Mouse (Mus musculus) heart, postnatal 0 days (tissue): ENCODE measurements around the gene Pax7. TPM values are rescaled to one million over a fixed set of nuclear protein-coding genes. Genes with fewer than 3 reads are reported as not detected.

Experiments
- ATAC-seq: fragments of 200-750 bp; cut with Nextera tagmentation; 2 replicates; pipeline ENCODE4 v1.8.0; 2017; ENCODE audit warnings: low read depth, moderate number of reproducible peaks, moderate library complexity; ENCODE audit not compliant: insufficient read depth
- DNase-seq: peaks from one replicate; pipeline ENCODE4 v3.0.0-alpha.2; 2016; ENCODE audit warnings: low spot score
- H3K27ac ChIP-seq: fragments of 300-500 bp; sonication (generic); 2 replicates; pipeline ENCODE4 v1.5.1; 2014; ENCODE audit warnings: low read depth, mild to moderate bottlenecking
- H3K27me3 ChIP-seq: fragments of 300-500 bp; sonication (generic); 2 replicates; pipeline ENCODE4 v1.6.1; 2014; ENCODE audit warnings: low read length, mixed read lengths; ENCODE audit not compliant: control insufficient read depth, insufficient read depth
- H3K36me3 ChIP-seq: fragments of 300-500 bp; sonication (generic); replicated peaks from 2 replicates; pipeline ENCODE4 v1.6.1; 2014; ENCODE audit warnings: low read length, mixed read lengths; ENCODE audit not compliant: control insufficient read depth, insufficient read depth
- H3K4me1 ChIP-seq: fragments of 300-500 bp; sonication (generic); 2 replicates; pipeline ENCODE4 v1.6.1; 2014; ENCODE audit warnings: antibody characterized with exemption; ENCODE audit not compliant: control insufficient read depth, insufficient read depth
- H3K4me2 ChIP-seq: fragments of 300-500 bp; sonication (generic); 2 replicates; pipeline ENCODE4 v1.6.1; 2014; ENCODE audit warnings: low read depth, mild to moderate bottlenecking, low read length, moderate library complexity
- H3K4me3 ChIP-seq: fragments of 300-500 bp; sonication (generic); 2 replicates; pipeline ENCODE4 v1.5.1; 2014; ENCODE audit warnings: low read depth, low read length
- H3K9ac ChIP-seq: fragments of 300-500 bp; sonication (generic); replicated peaks from 2 replicates; pipeline ENCODE4 v1.6.1; 2014; ENCODE audit warnings: low read depth, low read length, mixed read lengths
- H3K9me3 ChIP-seq: fragments of 300-500 bp; sonication (generic); replicated peaks from 2 replicates; pipeline ENCODE4 v1.6.1; 2016; ENCODE audit warnings: low read length; ENCODE audit not compliant: control insufficient read depth
- CTCF ChIP-seq: IDR thresholded peaks from 2 replicates; pipeline ENCODE4 v1.5.1; 2016; ENCODE audit warnings: antibody characterized with exemption, control low read depth, low read depth
- EP300 ChIP-seq: IDR thresholded peaks from 2 replicates; pipeline ENCODE4 v1.6.1; 2016; ENCODE audit warnings: antibody characterized with exemption, low read depth
- WGBS: fragments of 180-500 bp; shearing (Covaris S2); extraction: QIAGEN DNeasy Blood & Tissue Kit; methylation state at CpG from one replicate; pipeline ENCODE4 v1.1.7; 2014; 5-methylcytosine and 5-hydroxymethylcytosine counted together
- polyA plus RNA-seq: library from polyadenylated mRNA; unstranded; fragments of >200 nt; fragmentation: Nextera tagmentation; extraction: Ambion mirVana; gene quantifications from 2 replicates; pipeline ENCODE4 v1.2.1, GENCODE M21; 2015
- total RNA-seq: library from RNA; depleted of rRNA; stranded (reverse); fragments of >200 nt; gene quantifications from 2 replicates; pipeline ENCODE4 v1.2.3, GENCODE M21; 2014; ENCODE audit warnings: low replicate concordance

Gene Pax7
- total and polyA plus RNA-seq, 2 experiments from 2014 or later: not detected

DNA sequence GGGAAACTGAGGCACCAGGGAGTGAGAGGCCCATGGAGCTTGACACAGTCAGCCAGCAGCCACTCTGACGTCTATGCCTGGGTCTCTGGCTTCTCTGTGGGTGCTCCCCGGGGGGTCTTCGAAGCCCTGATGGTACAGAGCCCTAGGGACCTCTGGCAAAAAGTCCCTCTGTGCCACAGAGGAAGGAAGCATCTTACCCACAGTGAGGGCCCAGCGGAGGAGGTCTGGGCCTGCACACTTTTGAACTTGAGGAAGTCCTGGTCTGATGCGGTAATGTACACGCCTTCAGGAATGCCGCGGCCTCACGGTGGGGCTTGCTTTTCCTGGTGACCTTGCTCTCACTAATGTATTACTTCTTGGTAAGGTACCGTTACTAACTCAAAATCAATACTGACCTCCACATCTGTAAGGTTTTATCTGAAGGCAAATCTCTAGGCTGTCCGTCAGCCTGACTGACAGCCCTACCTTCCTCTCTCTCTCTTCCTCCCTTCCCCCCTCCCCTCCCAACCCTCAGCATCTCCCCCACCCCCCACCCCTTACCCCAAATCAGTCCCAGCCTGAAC lies 79.1 kb downstream of the Pax7 start:
- H3K4me3 ChIP-seq: no peak overlapping the region
- 24% methylated on average over 11 of the region's 11 CpGs for WGBS
- no peaks in the 10 kb centered on the region for H3K4me1 ChIP-seq
- DNase-seq (no peak), ATAC-seq (no peak)
- no peaks in the 10 kb centered on the region for H3K9me3 ChIP-seq
- H3K27ac ChIP-seq: no peak overlapping the region
- no peak overlapping the region for H3K9ac ChIP-seq
- no peak overlapping the region for H3K4me2 ChIP-seq
- no peaks in the 10 kb centered on the region for H3K36me3 ChIP-seq
- TF ChIP-seq EP300 (no peak), CTCF (no peak)
- H3K27me3 ChIP-seq: peaks cover 46% of the 10 kb centered on the region

DNA sequence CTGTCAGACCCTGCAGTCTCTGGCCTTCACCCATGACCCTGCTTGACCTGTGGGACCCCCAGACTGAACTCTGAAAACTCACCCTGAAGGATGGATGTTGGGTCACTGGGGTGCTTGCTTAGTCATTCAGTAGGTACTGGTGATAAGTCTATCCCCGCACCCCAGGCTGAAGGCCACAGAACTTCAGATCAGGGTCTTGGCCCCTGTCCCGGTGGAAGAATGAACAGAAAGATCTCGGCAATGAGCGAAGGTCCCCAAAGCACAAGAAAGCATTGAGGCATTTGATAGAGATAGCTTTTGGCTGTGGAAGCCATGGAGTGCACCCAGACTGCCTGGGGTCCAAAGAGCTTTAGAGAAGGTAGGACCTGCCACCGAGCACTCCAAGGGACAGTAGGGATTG lies 82.4 kb downstream of the Pax7 start:
- 81% methylated on average over 5 of the region's 5 CpGs for WGBS
- ATAC-seq (no peak), DNase-seq (no peak)
- Histone ChIP-seq H3K27me3 (peaks cover 21% of the 10 kb centered on the region; the same call in 1 of the 2 replicates), H3K4me1 (no peaks in the 10 kb centered on the region), H3K9ac (no peak overlapping the region), H3K27ac (no peak overlapping the region), H3K9me3 (no peaks in the 10 kb centered on the region), H3K4me2 (no peak overlapping the region), H3K36me3 (no peaks in the 10 kb centered on the region), H3K4me3 (no peak overlapping the region)
- TF ChIP-seq EP300 (no peak), CTCF (no peak)

DNA sequence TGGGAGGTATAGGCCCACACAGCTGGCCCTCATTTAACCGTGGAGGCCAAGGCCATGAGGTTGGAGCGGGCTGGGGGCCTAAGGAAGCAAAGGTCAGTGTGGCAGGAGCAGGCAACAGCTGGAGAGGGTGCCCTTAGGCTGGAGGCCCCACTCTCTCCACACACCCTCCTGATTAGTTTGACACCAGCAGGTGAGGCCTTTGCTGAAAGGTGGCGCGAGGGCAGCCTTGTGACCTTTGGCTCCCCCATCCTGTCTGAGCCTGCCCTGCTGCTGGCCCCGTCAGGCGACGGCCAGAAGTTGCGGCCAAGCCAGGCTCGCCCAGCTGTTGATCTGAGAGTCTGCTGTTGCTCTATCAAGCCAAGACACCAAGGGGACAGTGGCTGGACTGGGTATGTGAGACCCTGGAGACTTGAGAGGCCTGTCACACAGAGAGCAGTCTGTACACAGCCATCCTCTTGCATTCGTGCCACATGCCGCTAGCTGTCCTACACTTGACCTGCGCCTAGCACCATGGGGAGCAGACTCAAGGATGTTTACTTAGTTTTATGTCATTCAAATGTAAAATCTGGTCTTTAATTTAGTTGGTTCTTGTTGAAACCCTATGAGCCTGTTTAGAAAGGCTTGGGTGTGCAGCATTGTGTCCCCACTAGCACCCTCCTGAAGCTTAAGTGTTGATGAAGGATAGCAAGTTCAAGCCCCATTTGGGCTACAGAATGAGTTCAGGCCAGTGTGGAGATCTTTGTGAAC lies 86.0 kb downstream of the Pax7 start:
- WGBS: 50% methylated on average over 12 of the region's 12 CpGs
- no peak for TF ChIP-seq CTCF
- no peak for TF ChIP-seq EP300
- DNase-seq: no peak
- H3K27me3 ChIP-seq: no peaks in the 10 kb centered on the region
- H3K27ac ChIP-seq: no peak overlapping the region
- H3K9ac ChIP-seq: no peak overlapping the region
- H3K4me3 ChIP-seq: no peak overlapping the region
- no peaks in the 10 kb centered on the region for H3K9me3 ChIP-seq
- H3K4me2 ChIP-seq: no peak overlapping the region
- no peak for ATAC-seq
- H3K36me3 ChIP-seq: no peaks in the 10 kb centered on the region
- H3K4me1 ChIP-seq: no peaks in the 10 kb centered on the region

DNA sequence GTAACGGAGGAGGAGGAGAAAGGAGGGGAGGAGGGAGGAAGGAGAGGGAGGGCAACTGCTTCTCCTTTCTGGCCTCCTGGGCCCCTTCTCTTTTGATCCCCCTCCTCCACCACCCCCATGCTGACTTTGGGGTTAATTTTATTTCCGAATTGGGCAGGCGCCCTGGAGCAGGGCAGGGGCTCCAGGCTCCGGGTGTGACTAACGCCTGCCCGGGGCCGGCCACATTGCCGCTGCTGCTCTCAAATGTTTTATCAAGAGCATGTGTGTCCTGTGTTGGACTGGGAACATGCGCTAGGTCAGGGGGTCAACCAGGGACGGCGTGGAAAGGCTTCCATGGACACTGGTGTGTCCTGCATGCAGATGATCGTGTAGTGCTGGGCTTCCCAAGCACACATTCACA lies 87.2 kb downstream of the Pax7 start:
- Histone ChIP-seq H3K27me3 (no peaks in the 10 kb centered on the region), H3K36me3 (no peaks in the 10 kb centered on the region), H3K27ac (no peak overlapping the region), H3K4me1 (no peaks in the 10 kb centered on the region), H3K9ac (no peak overlapping the region), H3K9me3 (no peaks in the 10 kb centered on the region), H3K4me3 (no peak overlapping the region), H3K4me2 (no peak overlapping the region)
- DNase-seq: no peak
- TF ChIP-seq EP300 (no peak), CTCF (no peak)
- ATAC-seq: no peak
- 47% methylated on average over 11 of the region's 12 CpGs for WGBS

DNA sequence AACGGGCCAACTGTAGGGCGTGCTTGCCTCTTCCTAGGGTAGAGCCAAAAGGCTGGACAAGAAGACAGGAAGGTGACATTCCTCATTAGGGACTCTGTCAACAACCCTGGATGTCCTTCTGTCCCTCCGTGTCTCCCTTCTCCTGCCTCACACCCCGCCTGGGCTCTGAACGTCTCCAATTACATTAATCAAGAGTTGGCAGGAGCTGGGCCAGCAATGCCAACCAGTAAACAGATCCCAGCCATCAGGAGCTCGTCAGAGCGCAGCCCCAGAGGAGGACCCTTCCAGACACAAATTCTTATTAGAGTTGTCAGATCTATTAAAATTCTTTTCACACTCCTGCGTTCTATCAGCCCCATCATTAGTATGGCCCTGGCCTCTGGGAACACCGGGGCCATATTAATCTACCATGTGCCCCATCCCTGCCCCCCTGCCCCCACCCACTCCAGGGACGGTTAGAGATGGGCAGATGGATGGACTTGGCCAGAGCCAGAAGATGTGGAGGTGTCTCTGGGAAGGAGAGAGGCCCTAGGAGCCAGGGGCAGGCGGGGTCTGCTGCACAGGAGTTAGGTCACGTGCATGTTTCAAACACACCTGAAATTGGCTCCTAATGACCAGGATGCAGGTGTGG lies 88.4 kb downstream of the Pax7 start:
- Histone ChIP-seq H3K27ac (no peak overlapping the region), H3K36me3 (no peaks in the 10 kb centered on the region), H3K9ac (no peak overlapping the region), H3K9me3 (no peaks in the 10 kb centered on the region), H3K4me3 (no peak overlapping the region), H3K4me1 (no peaks in the 10 kb centered on the region), H3K27me3 (no peaks in the 10 kb centered on the region), H3K4me2 (no peak overlapping the region)
- ATAC-seq (no peak), DNase-seq (no peak)
- 59% methylated on average over 12 of the region's 12 CpGs for WGBS
- TF ChIP-seq EP300 (no peak), CTCF (no peak)
